Comparison of ENCODE assay signal across 8 mouse cellular contexts in the genomic region with DNA sequence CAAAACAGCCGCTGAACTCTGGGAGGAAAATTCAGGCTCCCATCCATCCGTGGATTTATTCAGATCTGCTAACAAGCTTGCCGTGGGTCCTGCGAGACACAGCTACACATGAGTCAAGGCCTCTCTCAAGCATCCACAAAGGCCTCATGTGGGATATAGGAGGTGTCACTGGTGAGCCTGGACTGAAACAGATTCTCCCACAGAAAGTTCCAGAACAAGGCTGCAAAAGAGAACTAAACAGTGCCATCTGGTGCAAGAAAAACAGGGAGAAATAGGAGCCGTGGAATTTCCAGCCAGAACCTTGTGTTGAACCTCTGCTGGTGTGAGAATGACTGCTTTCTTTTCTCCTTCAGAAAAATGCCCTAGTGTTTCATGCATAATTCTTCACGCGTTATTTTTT.
DNase-seq lines count a peak whose midpoint lies in the region; ATAC-seq lines count a peak whose summit lies in the region.

No protein-coding gene starts in this region.

- no peak for ATAC-seq in CD4-positive, CD25-positive, alpha-beta regulatory T cell, adult 4 months

- DNase-seq in cerebellum, adult 11-12 months = peak; percentile 4
- no peak for DNase-seq in cerebellum, adult 11 months
- DNase-seq in layer of hippocampus, adult 11-12 months (ENCODE audit: low spot score) = peak; percentile 65
- DNase-seq in layer of hippocampus, postnatal 25 days (ENCODE audit: extremely low spot score in 1 of 2, low spot score in 1 of 2) = no peak
- peak; percentile 56 for DNase-seq in fibroblast of lung, adult 2 months (ENCODE audit: low read depth)
- DNase-seq in left cerebral cortex, adult 8-10 months (ENCODE audit: low spot score in 2 of 2) = peak; percentile 24 to 46
- DNase-seq in thymus, postnatal 14 days = no peak

Comparison
In these comparisons a context has a peak if more than half of its experiments do, and no peak if none do; other contexts are left out.
1. DNase-seq: peak in cerebellum, adult 11-12 months (single experiment), layer of hippocampus, adult 11-12 months (single experiment), fibroblast of lung, adult 2 months (single experiment) and left cerebral cortex, adult 8-10 months (2 of 2); none in cerebellum, adult 11 months (single experiment), layer of hippocampus, postnatal 25 days (0 of 2) and thymus, postnatal 14 days (single experiment).